Mouse (Mus musculus) embryonic facial prominence, embryonic 12.5 days (tissue): ENCODE measurements around the gene Myh3. TPM values are rescaled to one million over a fixed set of nuclear protein-coding genes. Genes with fewer than 3 reads are reported as not detected.

ENCODE experiments used
- ATAC-seq: fragments of 200-750 bp; cut with Nextera tagmentation; 2 replicates; pipeline ENCODE4 v1.8.0; 2017; ENCODE audit not compliant: insufficient number of reproducible peaks, insufficient read depth, low FRiP score, low TSS enrichment
- H3K27ac ChIP-seq: fragments of 300-500 bp; sonication (generic); 2 replicates; pipeline ENCODE4 v1.5.1; 2016; ENCODE audit warnings: mild to moderate bottlenecking
- H3K27me3 ChIP-seq: fragments of 300-500 bp; sonication (generic); 2 replicates; pipeline ENCODE4 v1.6.1; 2016; ENCODE audit warnings: mild to moderate bottlenecking, moderate library complexity
- H3K36me3 ChIP-seq: fragments of 300-500 bp; sonication (generic); 2 replicates; pipeline ENCODE4 v1.6.1; 2016; ENCODE audit warnings: mild to moderate bottlenecking
- H3K4me1 ChIP-seq: fragments of 300-500 bp; sonication (generic); 2 replicates; pipeline ENCODE4 v1.6.1; 2016
- H3K4me2 ChIP-seq: fragments of 300-500 bp; sonication (generic); replicated peaks from 2 replicates; pipeline ENCODE4 v1.6.1; 2016; ENCODE audit warnings: mild to moderate bottlenecking, moderate library complexity
- H3K4me3 ChIP-seq: fragments of 300-500 bp; sonication (generic); 2 replicates; pipeline ENCODE4 v1.5.1; 2016; ENCODE audit warnings: mild to moderate bottlenecking
- H3K9ac ChIP-seq: fragments of 300-500 bp; sonication (generic); 2 replicates; pipeline ENCODE4 v1.6.1; 2016; ENCODE audit warnings: mild to moderate bottlenecking, moderate library complexity
- H3K9me3 ChIP-seq: fragments of 300-500 bp; sonication (generic); 2 replicates; pipeline ENCODE4 v1.6.1; 2016; ENCODE audit warnings: mild to moderate bottlenecking, moderate library complexity
- WGBS: fragments of 180-500 bp; shearing (Covaris S2); methylation state at CpG from one replicate; pipeline ENCODE4 v1.1.7; 2016; 5-methylcytosine and 5-hydroxymethylcytosine counted together
- polyA plus RNA-seq: library from polyadenylated mRNA; unstranded; fragments of >200 nt; fragmentation: Nextera tagmentation; extraction: Ambion mirVana; gene quantifications from 2 replicates; pipeline ENCODE4 v1.2.1, GENCODE M21; 2016

The Myh3 gene
- polyA plus RNA-seq, 1 experiment from 2014 or later, result 34.6 TPM

- Histone ChIP-seq H3K9me3 (no peaks in the 10 kb centered on the region), H3K4me2 (peak overlapping the region; percentile 11; the same call in 1 of the 2 replicates), H3K4me3 (no peak overlapping the region), H3K36me3 (no peaks in the 10 kb centered on the region), H3K27ac (no peak overlapping the region), H3K27me3 (no peaks in the 10 kb centered on the region), H3K4me1 (no peaks in the 10 kb centered on the region), H3K9ac (no peak overlapping the region)
- 48% methylated on average over 17 of the region's 17 CpGs for WGBS
- no peak for ATAC-seq
Observed at GRCm38 (mm10) chr11:67125361-67125760, 47.3 kb downstream of the Myh3 start.

GRCm38 (mm10) chr11:67133526-67133925, 55.4 kb downstream of the Myh3 start:
- no peaks in the 10 kb centered on the region for H3K27me3 ChIP-seq
- ATAC-seq, result no peak
- no peak overlapping the region for H3K27ac ChIP-seq
- H3K4me3 ChIP-seq, result no peak overlapping the region
- no peak overlapping the region for H3K4me2 ChIP-seq
- no peaks in the 10 kb centered on the region for H3K4me1 ChIP-seq
- no peak overlapping the region for H3K9ac ChIP-seq
- H3K9me3 ChIP-seq, result no peaks in the 10 kb centered on the region
- no peaks in the 10 kb centered on the region for H3K36me3 ChIP-seq
- 71% methylated on average over 2 of the region's 2 CpGs for WGBS

DNA sequence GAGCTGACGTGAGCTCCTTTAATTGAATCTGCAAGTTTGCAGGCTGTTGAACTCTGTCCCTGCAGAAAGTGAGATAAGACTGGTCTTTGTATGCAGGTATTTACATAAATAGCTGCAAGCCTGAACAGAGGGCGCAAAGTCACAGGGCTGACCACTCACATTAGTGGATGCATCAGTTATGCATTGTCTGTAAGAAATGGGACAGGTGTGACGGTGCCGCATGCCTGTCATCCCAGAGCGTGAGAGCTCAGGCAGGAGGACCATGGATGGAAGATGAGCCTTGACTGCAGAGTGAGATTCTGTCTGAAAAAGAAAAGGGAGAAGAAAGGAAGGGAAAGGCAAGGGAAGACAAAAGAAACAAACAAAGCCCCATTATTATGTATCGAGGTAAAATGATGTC, 56.6 kb downstream of the Myh3 start:
- H3K27me3 ChIP-seq, result no peaks in the 10 kb centered on the region
- H3K4me3 ChIP-seq, result no peak overlapping the region
- no peak overlapping the region for H3K4me2 ChIP-seq
- H3K36me3 ChIP-seq, result no peaks in the 10 kb centered on the region
- no peak overlapping the region for H3K27ac ChIP-seq
- H3K9ac ChIP-seq, result no peak overlapping the region
- H3K9me3 ChIP-seq, result no peaks in the 10 kb centered on the region
- 82% methylated on average over 6 of the region's 6 CpGs for WGBS
- ATAC-seq, result no peak
- H3K4me1 ChIP-seq, result no peaks in the 10 kb centered on the region

DNA sequence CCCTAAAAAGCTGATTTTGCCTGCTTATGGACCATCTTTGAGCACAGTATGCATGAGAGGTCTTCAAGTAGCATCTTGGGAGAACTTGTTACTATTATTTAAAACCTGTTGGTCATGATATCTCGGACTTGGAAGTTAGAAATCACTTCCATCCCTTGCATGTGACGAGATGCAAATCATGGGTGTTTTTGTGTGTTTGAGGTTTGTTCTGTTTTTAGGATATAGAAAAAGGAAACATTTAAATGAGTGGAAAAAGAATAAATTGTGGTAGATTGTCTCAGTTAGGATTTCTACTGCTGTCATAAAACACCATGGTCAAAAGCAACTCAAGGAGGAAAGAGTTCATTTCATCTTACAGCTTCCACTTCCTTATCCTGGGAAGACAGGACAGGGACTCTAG, 57.4 kb downstream of the Myh3 start:
- no peak overlapping the region for H3K4me3 ChIP-seq
- no peak overlapping the region for H3K4me2 ChIP-seq
- H3K4me1 ChIP-seq, result no peaks in the 10 kb centered on the region
- H3K27ac ChIP-seq, result no peak overlapping the region
- no peak overlapping the region for H3K9ac ChIP-seq
- 87% methylated on average over 2 of the region's 2 CpGs for WGBS
- H3K36me3 ChIP-seq, result no peaks in the 10 kb centered on the region
- H3K9me3 ChIP-seq, result no peaks in the 10 kb centered on the region
- no peaks in the 10 kb centered on the region for H3K27me3 ChIP-seq
- no peak for ATAC-seq

- no peak for ATAC-seq
Observed at GRCm38 (mm10) chr11:67139556-67139955, 61.5 kb downstream of the Myh3 start.

DNA sequence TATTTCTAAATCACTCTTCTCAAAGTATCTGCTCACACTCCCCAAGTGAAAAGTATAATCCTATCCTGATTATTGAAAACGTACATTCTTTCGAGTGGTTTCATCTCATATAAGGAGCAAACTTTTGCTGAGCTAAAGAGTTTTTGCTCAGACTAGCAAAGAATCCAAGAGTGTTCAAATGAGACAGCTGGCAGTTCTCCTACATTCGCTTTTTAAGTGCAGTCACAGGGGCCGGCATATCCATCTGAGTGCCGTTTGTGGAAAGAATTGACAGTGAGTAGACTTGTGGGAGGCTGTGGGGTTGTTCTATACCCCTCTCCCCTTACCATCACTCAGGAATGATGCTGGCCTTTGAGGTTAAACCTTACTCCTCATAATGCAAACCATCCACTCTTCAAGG, 62.1 kb downstream of the Myh3 start:
- no peak overlapping the region for H3K9ac ChIP-seq
- H3K36me3 ChIP-seq, result no peaks in the 10 kb centered on the region
- no peak for ATAC-seq
- no peak overlapping the region for H3K27ac ChIP-seq
- 75% methylated on average over 5 of the region's 5 CpGs for WGBS
- H3K4me1 ChIP-seq, result no peaks in the 10 kb centered on the region
- H3K4me2 ChIP-seq, result no peak overlapping the region
- H3K9me3 ChIP-seq, result no peaks in the 10 kb centered on the region
- H3K4me3 ChIP-seq, result no peak overlapping the region
- no peaks in the 10 kb centered on the region for H3K27me3 ChIP-seq

More at GRCm38 (mm10) chr11:67139556-67139955, 61.5 kb downstream of the Myh3 start:
- Histone ChIP-seq H3K27ac (no peak overlapping the region), H3K36me3 (no peaks in the 10 kb centered on the region), H3K4me2 (no peak overlapping the region), H3K27me3 (no peaks in the 10 kb centered on the region), H3K9ac (no peak overlapping the region), H3K4me1 (no peaks in the 10 kb centered on the region), H3K4me3 (no peak overlapping the region), H3K9me3 (no peaks in the 10 kb centered on the region)
- 62% methylated on average over 8 of the region's 8 CpGs for WGBS

GRCm38 (mm10) chr11:67141031-67141430, 62.9 kb downstream of the Myh3 start:
- H3K4me2 ChIP-seq, result no peak overlapping the region
- H3K4me3 ChIP-seq, result no peak overlapping the region
- no peak overlapping the region for H3K9ac ChIP-seq
- H3K27me3 ChIP-seq, result no peaks in the 10 kb centered on the region
- no peak for ATAC-seq
- H3K36me3 ChIP-seq, result no peaks in the 10 kb centered on the region
- no peaks in the 10 kb centered on the region for H3K4me1 ChIP-seq
- 70% methylated on average over 6 of the region's 6 CpGs for WGBS
- no peak overlapping the region for H3K27ac ChIP-seq
- no peaks in the 10 kb centered on the region for H3K9me3 ChIP-seq

DNA sequence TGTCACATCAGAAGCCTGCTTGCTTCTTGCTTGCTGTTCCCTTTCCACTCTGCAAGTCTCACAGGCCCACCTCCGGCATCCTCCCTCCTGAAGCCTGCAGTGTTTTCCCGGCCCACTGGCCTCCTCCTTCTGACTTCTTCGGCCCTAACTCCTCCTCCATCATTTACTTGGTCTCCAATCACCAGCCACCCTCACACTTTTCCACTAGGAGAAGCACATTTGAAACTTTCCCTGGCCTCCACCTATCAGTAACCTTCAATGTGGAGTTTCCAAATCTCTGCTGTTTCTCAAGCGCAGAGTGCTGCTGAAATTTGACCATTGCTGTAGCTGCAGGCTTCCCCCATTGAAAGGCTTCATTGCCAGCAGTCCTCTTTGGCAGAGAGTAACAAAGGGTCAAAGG, 63.9 kb downstream of the Myh3 start:
- 46% methylated on average over 4 of the region's 4 CpGs for WGBS

DNA sequence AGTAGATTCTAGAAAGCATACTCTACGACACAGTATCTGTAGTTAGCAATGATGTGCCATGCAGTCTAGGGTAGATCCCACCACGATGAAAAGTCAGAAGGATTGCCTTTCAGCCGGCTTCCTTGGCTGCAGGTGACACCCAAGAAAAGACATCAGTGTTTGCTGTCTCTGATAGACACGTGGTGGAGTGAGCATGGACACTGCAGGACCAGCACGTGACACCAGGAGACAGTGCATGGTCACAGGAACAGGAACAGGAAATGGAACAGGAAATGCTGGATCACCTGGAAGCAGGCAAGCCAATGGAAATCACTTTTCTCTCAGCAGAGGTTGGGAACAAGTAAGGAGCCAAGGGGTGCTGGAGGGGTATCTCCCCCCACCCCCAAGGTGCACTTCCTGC, 65.0 kb downstream of the Myh3 start:
- no peak overlapping the region for H3K27ac ChIP-seq
- no peak overlapping the region for H3K9ac ChIP-seq
- no peaks in the 10 kb centered on the region for H3K36me3 ChIP-seq
- ATAC-seq, result no peak
- no peaks in the 10 kb centered on the region for H3K4me1 ChIP-seq
- 79% methylated on average over 5 of the region's 5 CpGs for WGBS
- no peak overlapping the region for H3K4me3 ChIP-seq
- H3K9me3 ChIP-seq, result no peaks in the 10 kb centered on the region
- H3K4me2 ChIP-seq, result no peak overlapping the region
- no peaks in the 10 kb centered on the region for H3K27me3 ChIP-seq

More for the DNA sequence above, 63.9 kb downstream of the Myh3 start:
- H3K9ac ChIP-seq, result no peak overlapping the region
- H3K9me3 ChIP-seq, result no peaks in the 10 kb centered on the region
- no peak overlapping the region for H3K27ac ChIP-seq
- no peak overlapping the region for H3K4me3 ChIP-seq
- H3K36me3 ChIP-seq, result no peaks in the 10 kb centered on the region
- H3K4me2 ChIP-seq, result no peak overlapping the region
- H3K4me1 ChIP-seq, result no peaks in the 10 kb centered on the region
- ATAC-seq, result no peak
- H3K27me3 ChIP-seq, result no peaks in the 10 kb centered on the region

- WGBS, result 90% methylated on average over 4 of the region's 4 CpGs
- no peaks in the 10 kb centered on the region for H3K27me3 ChIP-seq
Observed at GRCm38 (mm10) chr11:67143863-67144498, 65.9 kb downstream of the Myh3 start.

GRCm38 (mm10) chr11:67144559-67145265, 66.6 kb downstream of the Myh3 start:
- WGBS, result 62% methylated on average over 6 of the region's 6 CpGs
- no peak overlapping the region for H3K4me3 ChIP-seq
- no peaks in the 10 kb centered on the region for H3K9me3 ChIP-seq
- H3K4me1 ChIP-seq, result no peaks in the 10 kb centered on the region
- H3K27ac ChIP-seq, result no peak overlapping the region
- no peak for ATAC-seq
- H3K27me3 ChIP-seq, result no peaks in the 10 kb centered on the region
- H3K4me2 ChIP-seq, result no peak overlapping the region
- H3K9ac ChIP-seq, result no peak overlapping the region
- H3K36me3 ChIP-seq, result no peaks in the 10 kb centered on the region

More at GRCm38 (mm10) chr11:67143863-67144498, 65.9 kb downstream of the Myh3 start:
- H3K4me1 ChIP-seq, result no peaks in the 10 kb centered on the region
- no peaks in the 10 kb centered on the region for H3K36me3 ChIP-seq
- H3K9me3 ChIP-seq, result no peaks in the 10 kb centered on the region
- H3K9ac ChIP-seq, result no peak overlapping the region
- H3K27ac ChIP-seq, result no peak overlapping the region
- H3K4me2 ChIP-seq, result no peak overlapping the region
- H3K4me3 ChIP-seq, result no peak overlapping the region
- ATAC-seq, result no peak
